Mouse (Mus musculus) liver, adult (tissue): ENCODE data around the gene Smchd1.

Source experiments
- GATA4 ChIP-seq: IDR thresholded peaks from 2 replicates; pipeline ENCODE4 v1.6.1; 2014; ENCODE audit warnings: mild to moderate bottlenecking, low read length; ENCODE audit not compliant: insufficient replicate concordance

The Smchd1 gene

GRCm38 (mm10) chr17:71475705-71476089 is 554 bp upstream of the Smchd1 start:
- no peak for TF ChIP-seq GATA4

GRCm38 (mm10) chr17:71474128-71474527 is 1.0 kb downstream of the Smchd1 start:
- no peak for TF ChIP-seq GATA4

- no peak for TF ChIP-seq GATA4
These were observed 3.9 kb downstream of the Smchd1 start for GRCm38 (mm10) chr17:71471261-71471660.

- no peak for TF ChIP-seq GATA4
These were observed 14.8 kb downstream of the Smchd1 start for GRCm38 (mm10) chr17:71460312-71460711.

GRCm38 (mm10) chr17:71459818-71460217 is 15.3 kb downstream of the Smchd1 start, which contains the start of gene Gm4707:
Gene Gm4707, minus strand, starts transcription at chr17:71459918.
- TF ChIP-seq GATA4, result no peak

GRCm38 (mm10) chr17:71445191-71445590 is 30.0 kb downstream of the Smchd1 start:
- no peak for TF ChIP-seq GATA4

GRCm38 (mm10) chr17:71444718-71445117 is 30.4 kb downstream of the Smchd1 start:
- no peak for TF ChIP-seq GATA4

- TF ChIP-seq GATA4, result no peak
These were observed 31.0 kb downstream of the Smchd1 start for GRCm38 (mm10) chr17:71444126-71444525.

GRCm38 (mm10) chr17:71443273-71443672 is 31.9 kb downstream of the Smchd1 start:
- TF ChIP-seq GATA4, result no peak

GRCm38 (mm10) chr17:71417008-71417407 is 58.1 kb downstream of the Smchd1 start:
- no peak for TF ChIP-seq GATA4

- TF ChIP-seq GATA4, result no peak
These were observed 87.7 kb downstream of the Smchd1 start for GRCm38 (mm10) chr17:71387401-71387800.

- TF ChIP-seq GATA4, result no peak
These were observed 94.8 kb downstream of the Smchd1 start for GRCm38 (mm10) chr17:71380346-71380745.

- TF ChIP-seq GATA4, result no peak
These were observed 97.2 kb downstream of the Smchd1 start for GRCm38 (mm10) chr17:71377901-71378300.

GRCm38 (mm10) chr17:71355526-71355925 is 119.6 kb downstream of the Smchd1 start:
- TF ChIP-seq GATA4, result no peak

- TF ChIP-seq GATA4, result no peak
These were observed 120.9 kb downstream of the Smchd1 start for GRCm38 (mm10) chr17:71354205-71354604.

- no peak for TF ChIP-seq GATA4
These were observed 127.0 kb downstream of the Smchd1 start for GRCm38 (mm10) chr17:71348188-71348587.

- TF ChIP-seq GATA4, result no peak
These were observed 133.1 kb downstream of the Smchd1 start for GRCm38 (mm10) chr17:71342006-71342405.

- TF ChIP-seq GATA4, result no peak
These were observed 136.5 kb downstream of the Smchd1 start for GRCm38 (mm10) chr17:71338627-71339026.

- no peak for TF ChIP-seq GATA4
These were observed 137.6 kb downstream of the Smchd1 start for GRCm38 (mm10) chr17:71337546-71337945.

- TF ChIP-seq GATA4, result no peak
These were observed 138.7 kb downstream of the Smchd1 start for GRCm38 (mm10) chr17:71336421-71336820.
